Mouse (Mus musculus): ENCODE results near the gene Phf1.

Gene Phf1

GRCm38 (mm10) chr17:26981050-26981449 lies 48.2 kb downstream of the Phf1 start:
- no peak for DNase-seq

- no peak for DNase-seq
These were observed 50.5 kb downstream of the Phf1 start for GRCm38 (mm10) chr17:26983382-26983781.

GRCm38 (mm10) chr17:26985503-26986179 lies 52.8 kb downstream of the Phf1 start:
- DNase-seq = no peak

Measured in lung, postnatal 36 days (tissue).